Mouse (Mus musculus): ENCODE data around the gene Mapkapk2. TPM values are rescaled to one million over a fixed set of nuclear protein-coding genes. Genes with fewer than 3 reads are reported as not detected.

Mapkapk2 gene
- polyA plus RNA-seq, 1 experiment from 2014 or later, result 22.5 TPM

DNA sequence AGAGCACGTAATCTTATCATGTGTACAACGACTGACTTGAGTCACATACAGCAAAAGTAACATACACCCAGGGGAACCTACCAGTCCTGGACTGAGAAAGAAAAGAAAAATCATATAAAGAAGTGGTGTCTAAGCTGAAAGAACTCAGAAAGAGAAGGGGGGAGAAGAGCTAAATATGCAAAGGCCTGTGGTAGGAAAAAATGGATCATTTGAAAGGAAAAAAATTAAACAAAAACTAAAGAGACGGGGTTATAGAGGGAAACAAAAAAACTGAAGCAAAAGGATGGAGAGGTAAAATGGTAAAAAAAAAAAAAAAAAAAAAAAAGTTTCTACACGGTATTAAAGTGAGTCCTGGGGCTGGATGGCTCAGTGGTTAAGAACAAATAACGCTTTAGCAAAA is 83.7 kb downstream of the Mapkapk2 start:
- Histone ChIP-seq H3K9ac (no peak overlapping the region), H3K27me3 (ENCODE audit: control insufficient read depth, insufficient read depth, low read length) (no peaks in the 10 kb centered on the region), H3K36me3 (replicated peaks; ENCODE audit: control insufficient read depth, insufficient read depth) (no peaks in the 10 kb centered on the region), H3K9me3 (ENCODE audit: control insufficient read depth, low read length) (no peaks in the 10 kb centered on the region), H3K4me3 (replicated peaks; ENCODE audit: low read length) (no peak overlapping the region), H3K4me2 (replicated peaks) (no peak overlapping the region), H3K27ac (no peak overlapping the region), H3K4me1 (replicated peaks; ENCODE audit: control insufficient read depth, insufficient read depth, low read length) (no peaks in the 10 kb centered on the region)
- no peak for ATAC-seq (ENCODE audit: low FRiP score)
- DNase-seq (ENCODE audit: low spot score), result no peak
- WGBS, result 91% methylated on average over 5 of the region's 5 CpGs

DNA sequence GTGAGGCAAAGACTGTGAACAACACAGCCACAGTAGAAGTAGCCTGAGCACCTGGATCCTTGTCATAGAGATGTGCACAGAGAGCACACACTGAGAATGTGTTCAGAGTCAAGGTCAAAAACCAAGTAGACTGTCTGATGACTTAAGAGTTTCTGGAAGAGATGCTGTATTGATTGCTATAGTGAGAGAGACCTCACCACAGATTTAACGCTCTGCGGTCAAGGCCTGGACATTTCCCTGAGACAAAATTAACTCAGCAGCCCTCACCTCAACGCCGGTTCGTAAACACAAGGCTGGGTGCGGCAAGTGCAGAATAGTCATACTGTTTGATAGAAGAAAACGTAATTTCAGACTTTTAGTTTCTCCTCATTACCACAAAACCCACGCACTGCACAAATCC is 85.1 kb downstream of the Mapkapk2 start:
- Histone ChIP-seq H3K9me3 (ENCODE audit: control insufficient read depth, low read length) (no peaks in the 10 kb centered on the region), H3K9ac (no peak overlapping the region), H3K4me3 (replicated peaks; ENCODE audit: low read length) (no peak overlapping the region), H3K27me3 (ENCODE audit: control insufficient read depth, insufficient read depth, low read length) (no peaks in the 10 kb centered on the region), H3K4me1 (replicated peaks; ENCODE audit: control insufficient read depth, insufficient read depth, low read length) (no peaks in the 10 kb centered on the region), H3K27ac (no peak overlapping the region), H3K4me2 (replicated peaks) (no peak overlapping the region), H3K36me3 (replicated peaks; ENCODE audit: control insufficient read depth, insufficient read depth) (no peaks in the 10 kb centered on the region)
- DNase-seq (ENCODE audit: low spot score) (no peak), ATAC-seq (ENCODE audit: low FRiP score) (no peak)
- whole genome bisulfite sequencing, result 87% methylated on average over 8 of the region's 8 CpGs

DNA sequence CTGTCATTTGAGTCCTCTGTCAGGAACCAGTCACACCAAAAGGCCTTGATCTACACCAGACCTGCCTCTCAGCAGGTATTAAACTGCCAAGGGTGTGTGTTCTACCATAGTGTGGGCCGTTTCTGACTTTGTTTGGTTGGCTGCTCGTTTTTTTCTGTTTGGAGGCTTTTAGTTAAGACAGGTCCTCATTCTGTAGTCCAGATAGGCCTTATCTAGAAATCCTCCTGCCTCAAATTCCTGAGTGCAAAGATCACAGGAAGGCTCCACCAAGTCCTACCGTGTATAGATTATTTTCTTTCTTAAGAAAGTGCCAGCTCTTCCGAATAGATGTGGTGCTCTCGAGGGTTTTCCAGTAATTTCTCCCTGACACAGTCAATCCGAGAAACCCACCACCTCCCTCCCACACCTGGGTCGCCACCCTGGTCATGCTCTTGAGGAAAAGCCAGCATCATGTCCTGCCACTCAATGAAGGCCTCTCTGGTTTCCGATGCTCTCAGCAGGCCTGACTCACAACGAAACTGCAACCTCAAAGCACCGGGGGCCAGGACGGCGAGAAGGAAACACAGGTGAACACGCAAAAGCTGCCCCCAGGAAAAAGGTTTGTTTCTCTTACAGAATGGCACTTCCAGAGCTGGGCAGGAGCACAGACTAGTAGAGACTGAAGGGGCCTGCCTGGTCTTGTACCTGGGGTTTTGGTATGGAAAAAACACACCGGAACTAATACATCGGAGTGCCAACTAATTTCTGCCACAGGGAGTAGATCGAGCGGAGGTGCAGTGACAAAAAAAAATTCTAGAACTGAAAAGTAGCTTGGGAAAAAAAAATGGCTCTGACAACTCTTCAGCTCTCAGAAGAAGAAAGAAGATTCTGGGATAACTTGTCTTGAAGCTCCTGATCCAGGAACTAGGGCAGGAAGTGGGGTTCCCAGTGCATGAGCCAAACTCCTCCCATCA is 87.1 kb downstream of the Mapkapk2 start:
- Histone ChIP-seq H3K27me3 (ENCODE audit: control insufficient read depth, insufficient read depth, low read length) (no peaks in the 10 kb centered on the region), H3K27ac (no peak overlapping the region), H3K4me3 (replicated peaks; ENCODE audit: low read length) (no peak overlapping the region), H3K4me2 (replicated peaks) (no peak overlapping the region), H3K9me3 (ENCODE audit: control insufficient read depth, low read length) (no peaks in the 10 kb centered on the region), H3K9ac (no peak overlapping the region), H3K4me1 (replicated peaks; ENCODE audit: control insufficient read depth, insufficient read depth, low read length) (no peaks in the 10 kb centered on the region), H3K36me3 (replicated peaks; ENCODE audit: control insufficient read depth, insufficient read depth) (no peaks in the 10 kb centered on the region)
- 91% methylated on average over 17 of the region's 17 CpGs for WGBS
- ATAC-seq (ENCODE audit: low FRiP score) (no peak), DNase-seq (ENCODE audit: low spot score) (no peak)

DNA sequence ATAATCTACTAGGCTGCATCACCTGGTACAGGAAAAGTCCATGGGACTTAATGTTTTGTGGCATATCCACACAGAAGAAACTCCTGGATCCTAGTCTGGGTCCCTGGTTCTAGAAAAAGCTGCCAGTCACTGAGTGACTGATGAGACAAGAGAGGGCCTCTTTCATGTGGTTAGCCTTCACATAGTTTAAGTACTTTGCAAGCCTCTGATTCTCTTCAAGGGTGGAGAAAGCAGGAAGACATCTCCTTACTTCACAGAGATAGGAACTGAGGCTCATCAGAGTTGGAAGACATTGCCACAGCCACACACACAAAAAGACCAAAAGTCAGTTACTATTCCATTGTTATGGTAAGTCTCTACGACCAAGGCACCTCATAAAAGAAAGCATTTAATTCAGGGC is 91.6 kb downstream of the Mapkapk2 start:
- no peaks in the 10 kb centered on the region for H3K27me3 ChIP-seq (ENCODE audit: control insufficient read depth, insufficient read depth, low read length)
- no peaks in the 10 kb centered on the region for H3K36me3 ChIP-seq (replicated peaks; ENCODE audit: control insufficient read depth, insufficient read depth)
- H3K9me3 ChIP-seq (ENCODE audit: control insufficient read depth, low read length), result no peaks in the 10 kb centered on the region
- H3K9ac ChIP-seq, result no peak overlapping the region
- H3K4me3 ChIP-seq (replicated peaks; ENCODE audit: low read length), result no peak overlapping the region
- H3K4me2 ChIP-seq (replicated peaks), result no peak overlapping the region
- H3K4me1 ChIP-seq (replicated peaks; ENCODE audit: control insufficient read depth, insufficient read depth, low read length), result no peaks in the 10 kb centered on the region
- no peak for DNase-seq (ENCODE audit: low spot score)
- WGBS, result 68% methylated on average over 1 of the region's 1 CpGs
- H3K27ac ChIP-seq, result no peak overlapping the region
- no peak for ATAC-seq (ENCODE audit: low FRiP score)

Other genes with a start within 250 kb of the Mapkapk2 start
- 0.44 and 1.2 TPM in 2 replicates for gene Fcmr, start 232.2 kb downstream of the Mapkapk2 start, polyA plus RNA-seq (2014; fragmentation: Nextera tagmentation; extraction: Ambion mirVana)
- not detected in 2 replicates for gene Il24, start 210.4 kb downstream of the Mapkapk2 start, polyA plus RNA-seq (2014; fragmentation: Nextera tagmentation; extraction: Ambion mirVana)
- not detected in 2 replicates for gene Il20, start 186.4 kb downstream of the Mapkapk2 start, polyA plus RNA-seq (2014; fragmentation: Nextera tagmentation; extraction: Ambion mirVana)
- gene Il19, start 157.7 kb downstream of the Mapkapk2 start, polyA plus RNA-seq (2014; fragmentation: Nextera tagmentation; extraction: Ambion mirVana), result not detected in 2 replicates
- gene Il10, start 78.0 kb downstream of the Mapkapk2 start, polyA plus RNA-seq (2014; fragmentation: Nextera tagmentation; extraction: Ambion mirVana), result not detected in 2 replicates
- 14.8 and 18.2 TPM in 2 replicates for gene Dyrk3, start 40.5 kb upstream of the Mapkapk2 start, polyA plus RNA-seq (2014; fragmentation: Nextera tagmentation; extraction: Ambion mirVana)
- 50.3 TPM in 2 replicates for gene Eif2d, start 55.4 kb upstream of the Mapkapk2 start, polyA plus RNA-seq (2014; fragmentation: Nextera tagmentation; extraction: Ambion mirVana)
- 4.0 and 5.0 TPM in 2 replicates for gene Rassf5, start 147.4 kb upstream of the Mapkapk2 start, polyA plus RNA-seq (2014; fragmentation: Nextera tagmentation; extraction: Ambion mirVana)
- 0.81 and 1.4 TPM in 2 replicates for gene Ikbke, start 181.8 kb upstream of the Mapkapk2 start, polyA plus RNA-seq (2014; fragmentation: Nextera tagmentation; extraction: Ambion mirVana)

All from hindbrain, embryonic 14.5 days (tissue).